In the genomic region with DNA sequence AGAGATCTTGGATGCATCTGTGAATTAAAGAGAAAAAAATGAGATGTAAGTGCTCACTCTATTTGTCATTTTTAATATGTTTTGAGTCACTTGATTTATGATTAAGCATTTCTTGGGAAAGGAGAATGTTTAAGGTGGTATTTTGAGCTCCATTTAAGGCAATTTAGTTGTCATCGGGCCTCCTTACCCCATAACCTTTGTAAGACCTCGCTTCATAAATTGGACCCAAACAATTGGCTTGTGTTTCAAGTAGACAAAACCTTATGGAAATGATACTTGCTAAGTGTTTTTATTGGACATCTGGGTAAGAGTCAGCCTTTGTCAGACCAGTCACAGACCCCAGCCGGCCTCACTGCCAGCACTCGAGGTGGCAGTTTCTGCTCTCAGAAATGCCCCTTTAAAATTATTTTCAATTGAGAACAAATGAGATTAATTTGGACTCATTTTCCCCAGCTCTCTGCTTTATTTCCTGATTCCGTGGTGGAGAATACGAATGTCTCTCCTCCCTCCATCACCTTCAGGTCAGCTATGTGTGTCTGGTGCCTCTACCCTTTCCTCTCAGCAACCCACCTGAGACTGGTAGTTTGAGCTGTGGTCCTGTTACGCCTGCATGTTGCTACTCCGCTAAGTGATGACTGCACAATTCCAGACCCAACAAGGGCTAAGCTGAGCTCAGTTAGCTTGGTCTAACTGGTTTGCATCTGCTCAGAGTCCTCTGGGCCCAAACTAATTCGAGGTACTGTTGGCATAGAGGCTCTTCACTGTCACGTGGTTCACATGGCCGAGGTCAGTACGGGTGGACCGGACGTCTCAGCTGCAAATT, we compare ENCODE assay signal across 24 mouse cellular contexts.
A peak's percentile ranks its signal among the peaks of the same experiment; 100 is the strongest.
DNase-seq lines count a peak whose midpoint lies in the region; ATAC-seq and TF ChIP-seq lines count a peak whose summit lies in the region.
"Had no signal": no experiment of that assay in that cellular context is flagged by ENCODE, and none has a peak within 500 bp of the region (broad histone marks: within the 10 kb centered on the region; RNA-seq: fewer than 3 reads in every experiment).

No protein-coding gene starts in this region.

- peak overlapping the region; percentile 80 for H3K27ac ChIP-seq in limb, embryonic 12.5 days
- no peak overlapping the region for H3K27ac ChIP-seq in midbrain, embryonic 14.5 days (replicated peaks; ENCODE audit: low read depth, low read length)
- H3K27ac ChIP-seq: forebrain, embryonic 10.5 days; heart, adult 2 months; heart, embryonic 15.5 days; hindbrain, embryonic 10.5 days; hindbrain, embryonic 14.5 days had no signal

- H3K27me3 ChIP-seq in limb, embryonic 12.5 days: 0 out of 2 replicates have a peak, but pooled peaks cover 5% of the 10 kb centered on the region
- no peaks in the 10 kb centered on the region for H3K27me3 ChIP-seq in midbrain, embryonic 14.5 days (ENCODE audit: control insufficient read depth, insufficient read depth, low read length)
- H3K27me3 ChIP-seq: heart, embryonic 15.5 days had no signal

- H3K9me3 ChIP-seq in limb, embryonic 12.5 days: no peaks in the 10 kb centered on the region
- H3K9me3 ChIP-seq in midbrain, embryonic 14.5 days (ENCODE audit: control insufficient read depth, low read length): no peaks in the 10 kb centered on the region
- H3K9me3 ChIP-seq: forebrain, embryonic 10.5 days; heart, embryonic 15.5 days; hindbrain, embryonic 10.5 days had no signal

- peaks cover 58% of the 10 kb centered on the region for H3K4me1 ChIP-seq in limb, embryonic 12.5 days (replicated peaks)
- H3K4me1 ChIP-seq in midbrain, embryonic 14.5 days (ENCODE audit: control insufficient read depth, insufficient read depth, low read length): no peaks in the 10 kb centered on the region
- H3K4me1 ChIP-seq: forebrain, embryonic 10.5 days; heart, embryonic 15.5 days; hindbrain, embryonic 10.5 days had no signal

- H3K4me2 ChIP-seq in limb, embryonic 12.5 days: no peak overlapping the region
- no peak overlapping the region for H3K4me2 ChIP-seq in midbrain, embryonic 14.5 days (ENCODE audit: low read length)
- H3K4me2 ChIP-seq: heart, embryonic 11.5 days; heart, embryonic 15.5 days; hindbrain, embryonic 14.5 days had no signal

- H3K36me3 ChIP-seq in limb, embryonic 12.5 days: no peaks in the 10 kb centered on the region
- H3K36me3 ChIP-seq in midbrain, embryonic 14.5 days (ENCODE audit: control insufficient read depth, insufficient read depth, low read length): no peaks in the 10 kb centered on the region
- H3K36me3 ChIP-seq: forebrain, embryonic 10.5 days; heart, embryonic 15.5 days; hindbrain, embryonic 10.5 days had no signal

- H3K4me3 ChIP-seq in limb, embryonic 12.5 days (replicated peaks): no peak overlapping the region
- no peak overlapping the region for H3K4me3 ChIP-seq in midbrain, embryonic 14.5 days (replicated peaks; ENCODE audit: low read depth, low read length)
- H3K4me3 ChIP-seq: erythroblast, embryonic 14.5 days; forebrain, embryonic 10.5 days; heart, adult 2 months; heart, embryonic 15.5 days; hindbrain, embryonic 10.5 days had no signal

- ATAC-seq in limb, embryonic 12.5 days (ENCODE audit: insufficient number of reproducible peaks, insufficient read depth, low FRiP score, low TSS enrichment, low read depth): peak; percentile 60
- ATAC-seq in midbrain, embryonic 14.5 days (ENCODE audit: low FRiP score, low TSS enrichment): no peak
- ATAC-seq: activated CD4-positive, CD25-positive, alpha-beta regulatory T cell, adult 4 months; forebrain, embryonic 16.5 days; intestine, embryonic 16.5 days; Patski had no signal

- TF ChIP-seq POLR2A in brain, embryonic 14.5 days (IDR thresholded peaks at IDR 0.05; ENCODE audit: borderline replicate concordance, extremely low read depth, insufficient read depth, insufficient read length, poor library complexity, severe bottlenecking): no peak

- DNase-seq in embryo, embryonic 10.5 days (ENCODE audit: low spot score): peak; percentile 36
- DNase-seq in embryo, embryonic 9.5 days (ENCODE audit: extremely low spot score): no peak
- DNase-seq in brain, embryonic 14.5 days (ENCODE audit: low read depth): peak; percentile 29
- DNase-seq in forelimb bud, embryonic 11.5 days (ENCODE audit: low read depth, low spot score): peak; percentile 78
- no peak for DNase-seq in midbrain, embryonic 14.5 days
- no peak for DNase-seq in thymus, postnatal 36 days
- DNase-seq: adrenal gland, adult 2 months; adrenal gland, postnatal 25 days; cerebellum, adult 11 months; cerebellum, adult 8-10 months; cerebellum, postnatal 14 days; gastrocnemius, postnatal 14 days; heart, adult 2 months had no signal

- H3K9ac ChIP-seq in limb, embryonic 12.5 days (replicated peaks): no peak overlapping the region
- no peak overlapping the region for H3K9ac ChIP-seq in midbrain, embryonic 14.5 days (replicated peaks; ENCODE audit: low read length)
- H3K9ac ChIP-seq: heart, embryonic 15.5 days; hindbrain, embryonic 14.5 days had no signal

- TF ChIP-seq CTCF in brain, embryonic 14.5 days (IDR thresholded peaks at IDR 0.05; ENCODE audit: borderline replicate concordance, extremely low read depth, insufficient read depth, insufficient read length): no peak

- WGBS in limb, embryonic 12.5 days: 50% methylated on average over 14 of the region's 14 CpGs
- 86% methylated on average over 14 of the region's 14 CpGs for WGBS in midbrain, embryonic 14.5 days

Comparison
In these comparisons a context has a peak if more than half of its experiments do, and no peak if none do; other contexts are left out.
1. DNase-seq: peak in embryo, embryonic 10.5 days (single experiment), brain, embryonic 14.5 days (single experiment) and forelimb bud, embryonic 11.5 days (single experiment); none in embryo, embryonic 9.5 days (single experiment), midbrain, embryonic 14.5 days (single experiment) and thymus, postnatal 36 days (0 of 2).